Comparison of ENCODE assay signal across 8 mouse cellular contexts in genomic region chr9:67046881-67047605, GRCm38 (mm10). TPM values are rescaled to one million over a fixed set of nuclear protein-coding genes. Genes with fewer than 3 reads are reported as not detected.
DNase-seq lines count a peak whose midpoint lies in the region; ATAC-seq and TF ChIP-seq lines count a peak whose summit lies in the region.

No protein-coding gene starts in this region.

- no peaks in the 10 kb centered on the region for H3K36me3 ChIP-seq in forebrain, embryonic 11.5 days (ENCODE audit: control insufficient read depth, insufficient read depth, low read length)
- H3K36me3 ChIP-seq in intestine, postnatal 0 days (ENCODE audit: control insufficient read depth, insufficient read depth) = no peaks in the 10 kb centered on the region
- no peaks in the 10 kb centered on the region for H3K36me3 ChIP-seq in midbrain, embryonic 15.5 days (replicated peaks)

- no peaks in the 10 kb centered on the region for H3K9me3 ChIP-seq in forebrain, embryonic 11.5 days (ENCODE audit: control insufficient read depth, low read length)
- H3K9me3 ChIP-seq in intestine, postnatal 0 days (ENCODE audit: control insufficient read depth) = no peaks in the 10 kb centered on the region
- H3K9me3 ChIP-seq in midbrain, embryonic 15.5 days = no peaks in the 10 kb centered on the region

- peaks cover 21% of the 10 kb centered on the region for H3K4me1 ChIP-seq in forebrain, embryonic 11.5 days (replicated peaks; ENCODE audit: control insufficient read depth, insufficient read depth, low read length)
- 0 out of 2 replicates have a peak, but pooled peaks cover 2% of the 10 kb centered on the region for H3K4me1 ChIP-seq in intestine, postnatal 0 days (replicated peaks; ENCODE audit: control insufficient read depth, insufficient read depth, low read length)
- H3K4me1 ChIP-seq in midbrain, embryonic 15.5 days = peaks cover 47% of the 10 kb centered on the region

- H3K4me2 ChIP-seq in forebrain, embryonic 11.5 days (ENCODE audit: low read depth, low read length, severe bottlenecking) = peak overlapping the region; percentile 94
- peak overlapping the region; percentile 96 for H3K4me2 ChIP-seq in intestine, postnatal 0 days (replicated peaks; ENCODE audit: low read depth)
- H3K4me2 ChIP-seq in midbrain, embryonic 15.5 days = peak overlapping the region; percentile 88

- peak; percentile 52 for DNase-seq in 3134 (ENCODE audit: extremely low read depth, insufficient read length, low spot score)
- peak; percentile 48 for DNase-seq in CD4-positive helper T cell, adult 2 months (ENCODE audit: low read depth, low spot score)
- peak; percentile 62 for DNase-seq in forebrain, embryonic 11.5 days (ENCODE audit: low spot score)
- no peak for DNase-seq in urinary bladder, adult 18-20 months (ENCODE audit: low spot score in 2 of 2)
- no peak for DNase-seq in left cerebral cortex, postnatal 14 days (ENCODE audit: low spot score in 2 of 2)
- DNase-seq in ovary, adult 18-20 months (ENCODE audit: low spot score) = no peak

- ATAC-seq in forebrain, embryonic 11.5 days (replicated peaks; ENCODE audit: low FRiP score) = no peak
- ATAC-seq in intestine, postnatal 0 days = no peak
- no peak for ATAC-seq in midbrain, embryonic 15.5 days (replicated peaks)

- WGBS in forebrain, embryonic 11.5 days = 3% methylated on average over 15 of the region's 15 CpGs
- 8% methylated on average over 15 of the region's 15 CpGs for WGBS in intestine, postnatal 0 days
- 6% methylated on average over 15 of the region's 15 CpGs for WGBS in midbrain, embryonic 15.5 days

- peak overlapping the region; percentile 50 for H3K4me3 ChIP-seq in forebrain, embryonic 11.5 days (ENCODE audit: low read depth, low read length)
- H3K4me3 ChIP-seq in intestine, postnatal 0 days (ENCODE audit: low read depth, low read length) = peak overlapping the region; percentile 78
- peak overlapping the region; percentile 44 for H3K4me3 ChIP-seq in midbrain, embryonic 15.5 days

- peak; percentile 76 for TF ChIP-seq CTCF in intestine, postnatal 0 days (IDR thresholded peaks at IDR 0.05; ENCODE audit: low read depth)

- no peak overlapping the region for H3K27ac ChIP-seq in forebrain, embryonic 11.5 days (ENCODE audit: low read depth, low read length)
- H3K27ac ChIP-seq in intestine, postnatal 0 days (ENCODE audit: low read depth, low read length) = peak overlapping the region; percentile 82
- no peak overlapping the region for H3K27ac ChIP-seq in midbrain, embryonic 15.5 days

- intact Hi-C loops in left cerebral cortex, postnatal 14 days (cut with DNase I) = loop anchor here (5.0 kb wide), 1 partner anchor 125 kb away; no protein-coding TSS in a partner anchor

- H3K9ac ChIP-seq in forebrain, embryonic 11.5 days (ENCODE audit: low read length) = peak overlapping the region; percentile 66
- H3K9ac ChIP-seq in intestine, postnatal 0 days (ENCODE audit: low read depth, low read length) = peak overlapping the region; percentile 85
- no peak overlapping the region for H3K9ac ChIP-seq in midbrain, embryonic 15.5 days

- peaks cover 28% of the 10 kb centered on the region for H3K27me3 ChIP-seq in forebrain, embryonic 11.5 days (ENCODE audit: control insufficient read depth, insufficient read depth, low read length)
- no peaks in the 10 kb centered on the region for H3K27me3 ChIP-seq in intestine, postnatal 0 days (replicated peaks; ENCODE audit: control insufficient read depth, insufficient read depth, low read length)
- peaks cover 50% of the 10 kb centered on the region for H3K27me3 ChIP-seq in midbrain, embryonic 15.5 days (replicated peaks)

RNA-seq across cellular contexts. Expression of gene Tpm1, which starts 2.2 kb away (rescaled TPM):
- 320 TPM in 2 replicates for polyA plus RNA-seq in forebrain, embryonic 11.5 days (2014; fragmentation: Nextera tagmentation; extraction: Ambion mirVana)
- polyA plus RNA-seq in intestine, postnatal 0 days (2015; fragmentation: Nextera tagmentation; extraction: Ambion mirVana) = 1,318 and 1,424 TPM in 2 replicates
- 146 and 151 TPM in 2 replicates for polyA plus RNA-seq in midbrain, embryonic 15.5 days (2015; fragmentation: Nextera tagmentation; extraction: Ambion mirVana)
- 100 to 1,000 TPM; 204 to 207 TPM for total RNA-seq in left cerebral cortex, postnatal 14 days (2021)

Comparison
In these comparisons a context has a peak if more than half of its experiments do, and no peak if none do; other contexts are left out.
1. DNase-seq: peak in 3134 (single experiment), CD4-positive helper T cell, adult 2 months (single experiment) and forebrain, embryonic 11.5 days (single experiment); none in urinary bladder, adult 18-20 months (0 of 2), left cerebral cortex, postnatal 14 days (0 of 2) and ovary, adult 18-20 months (single experiment).
2. Peak in every context shown above with its lines, with median percentiles within 50 percentile points of each other: H3K4me2 ChIP-seq and H3K4me3 ChIP-seq.